Mouse (Mus musculus) left cerebral cortex, adult 8-10 months (tissue): ENCODE measurements at regions not wholly inside any gene's neighbourhood (a gene's known extent, or its start where the extent isn't known, plus 50 kb on each side); places are given as distances from the start of the nearest gene placed in this dataset.
"Not testable (repeated sequence)": the region's sequence is repeated elsewhere in the genome, so short reads cannot be mapped to it uniquely, and the experiment has no call there.

Experiments used
- DNase-seq, 2 experiments: peaks; one replicate each; pipeline ENCODE4 v3.0.0; 2022; ENCODE audit warnings: low spot score in 2 of 2

DNA sequence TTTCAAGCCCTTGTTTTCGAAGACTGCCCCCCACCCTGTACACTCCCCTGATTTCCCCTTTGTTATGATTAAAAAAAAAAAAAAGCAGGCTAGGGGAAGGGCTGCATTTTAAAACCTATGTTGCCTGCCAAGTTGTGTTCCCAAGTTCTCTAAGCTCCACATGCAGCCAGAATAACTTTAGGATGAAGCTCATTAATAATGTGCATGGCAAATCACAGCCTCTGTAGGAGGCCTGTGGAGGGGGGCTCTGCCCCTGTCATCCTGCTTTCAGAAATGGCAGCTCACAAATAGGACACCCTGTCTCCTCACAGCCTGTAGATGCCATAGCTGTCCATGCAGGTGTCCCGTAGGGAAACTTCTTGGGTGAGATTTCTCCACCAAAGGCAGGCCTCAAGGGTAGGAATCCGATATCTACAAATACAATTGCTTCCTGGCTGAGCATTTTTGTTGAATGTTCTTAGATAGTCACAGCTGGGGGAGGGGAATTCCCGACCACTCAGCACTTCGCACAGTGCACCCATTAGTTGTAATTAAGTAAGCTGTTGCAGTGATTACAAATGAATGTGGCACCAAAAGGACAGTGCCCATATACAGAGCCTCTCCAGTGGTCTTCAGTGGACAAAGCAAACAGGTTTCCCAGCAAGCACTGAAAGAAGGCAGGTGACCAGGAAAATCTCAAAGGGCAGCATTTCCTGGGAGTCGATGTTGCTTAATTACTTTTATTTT lies 389.1 kb upstream of the Klhl29 start:
- DNase-seq: no peak

DNA sequence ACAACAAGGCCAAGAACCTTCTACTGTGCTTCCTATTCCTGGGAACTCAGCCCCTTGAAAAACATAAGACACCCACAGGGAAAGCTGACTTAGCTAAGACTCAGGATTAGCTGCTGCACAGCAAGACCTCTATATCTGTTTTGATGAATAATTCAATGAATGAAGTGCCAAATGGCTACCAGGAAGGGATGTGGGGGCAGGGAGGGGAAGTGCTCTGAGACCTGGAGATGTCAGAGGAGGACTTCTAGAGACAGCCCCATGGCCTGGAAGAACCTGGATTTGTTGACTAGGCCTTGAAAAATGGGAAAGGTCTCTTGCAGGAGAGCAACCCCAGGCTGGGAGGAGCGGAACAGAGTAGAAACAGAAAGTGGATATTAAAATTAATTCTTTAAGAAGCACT lies 388.5 kb upstream of the Klhl29 start:
- DNase-seq: no peak

DNA sequence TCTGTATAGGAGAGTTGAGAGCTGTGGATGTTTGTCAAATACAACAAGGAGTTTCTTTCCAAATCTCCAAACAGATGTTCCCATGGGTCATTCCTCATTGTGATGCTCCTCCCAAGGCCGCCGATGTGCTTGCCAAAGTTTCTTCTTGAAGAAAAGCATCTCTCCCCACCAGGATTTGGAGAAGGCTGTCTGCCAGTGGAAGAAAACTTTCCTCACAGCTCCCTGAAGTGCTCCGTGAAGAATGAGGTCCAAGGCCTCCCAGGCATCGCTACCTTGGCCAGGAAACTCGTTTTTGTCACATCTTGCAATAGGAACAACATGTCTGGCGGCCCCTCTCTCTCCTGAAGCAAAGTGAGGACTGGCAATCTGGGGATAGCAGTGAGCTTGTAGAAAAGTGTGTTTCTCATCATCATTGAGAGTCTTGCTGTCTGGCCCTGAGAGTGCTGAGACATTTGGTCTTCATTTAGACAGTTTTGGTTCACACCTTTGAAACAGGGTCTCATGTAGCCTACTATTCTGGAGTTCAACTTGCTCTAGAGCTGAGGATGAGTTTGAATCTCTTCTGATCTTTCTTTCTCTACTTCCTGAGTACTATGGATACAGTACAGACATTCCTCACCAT lies 386.9 kb upstream of the Klhl29 start:
- DNase-seq: no peak

DNA sequence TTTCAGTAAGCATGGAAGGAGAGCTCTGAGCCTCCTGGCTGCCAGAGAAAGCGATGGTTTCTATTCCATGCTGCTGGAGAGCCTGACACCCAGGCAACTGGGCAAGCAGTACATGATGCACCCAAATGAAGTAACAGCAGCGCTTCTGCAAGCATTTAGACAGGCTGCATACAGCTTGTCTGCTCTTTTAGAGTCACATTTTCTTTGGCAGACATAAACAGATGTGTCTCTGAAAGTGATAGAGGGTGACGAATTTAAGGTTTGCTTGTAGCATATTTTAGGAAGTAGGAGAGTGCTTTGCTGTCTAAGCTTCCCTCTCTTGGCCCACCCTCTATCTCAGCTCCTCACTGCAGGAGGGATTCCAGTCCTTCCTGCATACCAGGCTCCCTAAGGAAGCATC lies 384.0 kb upstream of the Klhl29 start:
- peak in 1 of 2 experiments; percentile 34 for DNase-seq

DNA sequence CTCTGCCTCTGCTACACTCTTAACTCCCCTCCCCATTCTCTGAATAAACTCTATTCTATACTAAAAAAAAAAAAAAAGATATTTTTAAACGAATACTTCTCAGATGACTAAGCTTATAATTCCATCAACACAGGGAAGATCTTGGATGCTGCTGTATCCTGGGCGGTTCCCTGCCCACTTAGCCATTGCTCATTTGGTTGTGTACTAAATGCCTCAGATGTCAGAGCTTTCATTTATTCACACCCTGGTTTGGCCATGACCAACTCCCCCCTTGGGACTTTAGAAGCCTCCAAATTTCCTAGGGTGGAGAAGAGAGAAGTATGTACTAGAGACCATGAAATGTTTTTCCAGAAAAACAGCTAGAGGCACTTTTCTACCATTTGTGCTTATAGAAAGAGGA lies 382.3 kb upstream of the Klhl29 start:
- DNase-seq: peak in 1 of 2 experiments; percentile 20

DNA sequence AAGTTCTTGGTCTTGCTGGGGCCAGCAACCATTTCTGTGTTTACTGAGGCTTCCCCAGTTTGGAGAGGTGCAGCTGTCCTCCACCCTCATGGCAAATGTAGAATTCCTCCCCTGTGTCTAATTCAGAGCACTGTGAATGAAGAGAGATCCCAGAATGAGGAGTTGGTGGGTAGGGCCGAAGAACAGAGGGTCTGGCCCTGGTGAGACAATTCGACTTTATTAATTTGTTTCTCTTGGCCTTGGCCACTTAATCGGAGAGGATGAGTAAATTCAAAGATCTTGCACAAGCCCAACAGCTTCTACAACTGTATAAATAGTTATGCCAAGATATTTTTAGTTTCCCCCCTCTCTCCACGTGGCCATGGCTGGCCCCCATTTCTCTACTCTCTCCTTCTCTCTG lies 381.9 kb upstream of the Klhl29 start:
- DNase-seq: no peak

DNA sequence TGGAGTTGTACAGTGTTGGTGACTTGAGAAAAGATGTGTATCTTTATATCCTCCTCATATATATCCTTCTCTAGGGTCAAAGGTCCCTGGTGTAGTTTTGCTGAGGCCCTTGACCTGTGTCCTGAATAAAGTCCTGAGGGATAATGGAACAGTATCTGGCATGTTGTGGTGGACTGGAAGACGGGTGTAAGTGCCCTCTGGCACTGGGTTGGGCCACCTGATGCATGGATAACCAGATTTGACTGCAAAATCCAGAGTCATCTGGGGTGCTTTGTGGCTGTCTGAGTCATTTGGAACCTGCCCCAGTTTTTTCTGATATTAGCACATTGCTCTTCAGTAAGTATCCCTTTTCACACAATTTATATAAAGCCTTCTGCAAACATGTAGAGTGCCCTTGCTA lies 378.3 kb upstream of the Klhl29 start:
- no peak for DNase-seq

DNA sequence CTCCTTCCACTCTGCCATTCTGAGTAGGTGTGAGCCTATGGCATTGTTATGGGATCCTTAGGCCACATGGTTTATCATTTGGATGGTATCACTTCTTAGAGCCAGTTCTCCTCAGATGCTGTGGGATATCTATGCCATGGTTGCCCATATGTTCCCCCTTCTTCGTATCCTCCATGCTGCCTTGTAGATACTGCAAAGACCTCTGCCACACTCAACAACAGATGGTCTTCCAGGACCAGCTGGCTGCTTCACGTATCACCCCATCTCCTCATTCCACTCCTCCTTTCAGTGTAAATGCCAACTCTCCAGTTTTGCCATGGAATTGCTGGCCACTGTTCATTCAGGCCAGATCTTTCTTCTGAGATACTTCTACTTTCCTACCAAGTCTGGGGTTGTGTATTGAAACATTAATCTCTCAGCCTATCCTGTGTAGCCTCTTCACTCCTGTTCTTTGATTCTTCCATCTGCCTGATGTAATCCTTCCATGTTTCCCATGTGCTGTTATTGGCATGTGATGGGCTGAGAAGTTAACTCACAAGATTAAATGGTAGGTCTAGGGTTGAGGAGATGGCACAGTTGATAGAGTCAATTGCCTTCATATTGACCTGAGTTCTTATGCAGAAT lies 368.7 kb upstream of the Klhl29 start:
- DNase-seq: no peak

DNA sequence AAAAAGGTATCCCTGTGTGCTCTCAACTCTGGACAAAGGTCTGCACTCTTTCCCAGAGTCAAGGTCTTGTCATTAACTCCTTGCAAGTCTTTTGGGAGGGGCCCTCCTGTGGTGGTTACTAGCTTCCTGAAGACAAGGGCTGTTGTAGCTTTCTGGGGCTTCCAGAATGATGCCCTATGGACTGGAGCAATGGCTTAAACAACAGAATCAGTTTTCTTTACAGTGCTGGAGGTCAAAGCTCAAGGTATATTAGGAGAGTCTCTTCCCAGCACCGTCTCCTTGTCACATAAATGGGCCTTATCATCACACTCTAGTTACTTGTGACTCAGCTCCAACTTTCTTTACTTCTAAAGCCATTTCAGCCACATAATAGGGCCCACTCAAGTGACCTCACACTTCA lies 360.6 kb upstream of the Klhl29 start:
- no peak for DNase-seq

DNA sequence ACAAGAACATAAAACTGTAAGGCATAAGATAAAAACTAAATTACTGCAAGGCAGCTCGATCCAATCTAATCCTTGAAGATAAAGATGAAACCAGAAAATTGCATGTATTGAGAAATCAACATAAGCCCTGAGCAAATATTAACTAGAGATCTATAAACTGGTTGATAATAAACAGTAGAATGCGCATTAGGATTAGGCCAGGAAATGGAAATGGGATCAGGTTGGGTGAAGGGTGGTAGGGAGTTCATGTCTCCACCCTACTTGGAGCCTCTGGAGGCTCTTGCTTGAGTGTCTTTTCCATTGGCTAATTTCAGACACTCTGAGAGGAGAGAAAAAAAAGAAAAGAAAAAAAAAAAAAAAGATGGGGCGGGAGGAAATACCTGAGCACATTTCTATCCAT lies 359.4 kb upstream of the Klhl29 start:
- DNase-seq: no peak

DNA sequence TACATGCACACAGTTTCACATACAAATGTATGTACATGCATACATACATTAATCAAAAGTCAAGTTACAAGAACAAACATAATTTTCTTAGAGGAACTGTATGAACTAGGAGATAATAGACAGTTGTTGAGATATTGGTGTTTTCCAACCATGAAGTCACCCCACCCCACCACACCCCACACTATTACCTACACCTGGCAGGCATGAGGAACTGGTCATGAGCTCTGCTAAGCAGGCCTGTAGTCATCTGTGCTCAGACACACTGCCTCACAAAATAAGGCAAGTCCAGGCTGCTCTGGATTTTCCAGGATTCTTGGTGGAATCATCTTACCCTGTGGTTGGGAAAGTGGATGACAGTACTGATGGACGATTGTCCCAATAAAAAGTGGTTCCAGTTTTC lies 347.6 kb upstream of the Klhl29 start:
- DNase-seq: no peak

DNA sequence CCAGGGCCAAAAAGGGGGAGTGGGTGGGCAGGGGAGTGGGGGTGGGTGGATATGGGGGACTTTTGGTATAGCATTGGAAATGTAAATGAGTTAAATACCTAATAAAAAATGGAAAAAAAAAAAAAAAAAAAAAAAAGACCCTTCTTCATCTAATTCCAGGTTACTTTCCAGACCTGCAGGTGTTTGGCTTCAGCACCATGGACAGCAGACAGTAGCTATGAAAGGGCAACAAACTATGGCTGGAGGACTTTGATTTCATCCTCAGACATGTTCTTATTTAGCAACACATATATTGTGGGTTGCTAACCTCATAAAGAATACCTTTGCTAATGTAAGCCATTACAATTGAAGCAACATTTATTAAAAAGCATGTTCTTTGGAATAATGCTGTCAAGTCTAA lies 342.0 kb upstream of the Klhl29 start:
- not testable (repeated sequence) for DNase-seq

DNA sequence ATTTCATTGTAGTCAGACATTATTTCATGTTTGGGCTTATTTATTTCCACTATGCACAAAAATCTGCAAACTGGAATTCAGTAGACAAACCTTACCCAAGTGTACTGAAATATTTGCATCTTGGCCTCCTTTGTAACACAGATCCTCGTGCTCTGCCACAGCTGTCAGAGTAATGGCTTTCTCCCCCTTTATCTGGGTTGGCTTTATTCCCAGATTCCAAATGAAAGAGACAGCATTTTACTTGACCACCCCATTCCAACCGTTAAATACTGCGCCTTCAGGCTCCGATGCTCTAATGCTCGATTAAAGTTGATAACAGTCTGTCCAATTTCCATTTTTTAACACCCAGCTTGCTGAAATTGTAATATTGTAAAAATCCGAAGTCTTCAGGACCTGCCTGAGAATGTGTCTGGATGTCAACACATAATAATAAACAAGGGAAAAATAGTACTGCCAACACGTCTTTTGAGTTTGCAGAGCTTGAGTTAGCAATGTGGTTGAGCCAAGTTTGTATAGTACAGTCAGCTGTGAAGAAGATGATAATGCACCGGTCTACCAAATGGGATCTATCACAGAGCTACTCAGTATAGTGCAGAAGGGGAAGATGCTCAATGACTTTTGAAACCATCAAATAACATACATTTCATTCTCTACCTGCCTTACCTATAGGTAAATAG lies 323.4 kb upstream of the Klhl29 start:
- DNase-seq: no peak

DNA sequence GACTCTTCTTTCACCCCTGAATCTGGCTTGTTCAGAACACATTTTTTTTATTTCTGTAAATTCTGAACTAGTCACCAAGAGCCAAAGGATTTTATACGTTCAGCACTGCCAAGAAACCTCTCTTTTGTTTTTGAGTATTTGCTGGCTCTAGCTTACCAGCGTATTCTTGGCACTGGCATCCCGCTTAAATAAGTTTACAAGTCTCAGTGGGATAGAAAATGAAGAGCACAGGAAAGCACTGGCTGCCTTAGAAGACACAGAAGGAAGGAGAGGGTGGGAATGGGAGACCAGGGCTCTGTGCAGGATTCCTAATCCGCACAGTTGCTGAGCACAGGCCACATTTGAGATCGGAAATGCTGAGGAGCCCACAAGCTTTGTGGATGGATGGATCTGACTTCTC lies 306.7 kb upstream of the Klhl29 start:
- DNase-seq: no peak

DNA sequence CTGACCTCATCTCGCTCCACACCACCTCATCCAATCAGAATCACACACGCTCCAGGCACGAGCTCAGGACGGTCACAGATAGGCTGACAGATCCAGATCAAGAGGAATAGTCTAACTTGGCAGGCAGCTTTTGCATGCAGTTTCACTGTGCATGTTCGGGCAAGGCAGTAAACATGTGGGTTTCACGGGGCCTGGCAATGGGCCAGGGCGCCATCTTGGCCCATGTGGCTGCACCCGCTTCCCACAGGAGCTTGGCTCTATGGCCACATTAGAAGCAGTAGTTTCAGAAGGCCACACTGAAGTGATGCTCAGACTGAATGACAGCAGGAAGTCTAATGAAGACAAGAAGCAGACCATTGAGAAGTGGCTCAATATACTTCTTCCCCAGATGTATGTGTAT lies 302.6 kb upstream of the Klhl29 start:
- not testable (repeated sequence) for DNase-seq

DNA sequence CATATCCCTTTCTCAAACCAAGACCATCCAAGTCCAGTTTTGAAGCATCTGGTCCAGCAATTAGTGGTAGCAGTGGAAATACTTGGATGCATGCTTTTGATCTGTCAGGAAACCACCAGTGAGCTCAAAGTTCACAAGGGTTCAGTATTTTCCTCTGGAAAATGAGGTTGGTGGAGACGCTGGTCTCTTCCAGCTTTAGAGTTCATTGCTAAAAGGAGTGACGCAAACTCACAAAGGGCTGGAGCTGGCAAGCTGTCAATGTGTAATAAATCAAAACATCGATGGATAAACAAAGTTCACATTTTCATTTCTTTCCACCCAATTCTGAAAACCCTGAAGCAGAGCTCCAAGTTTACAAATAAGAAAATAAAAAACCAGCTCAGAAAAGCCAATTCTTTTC lies 293.0 kb upstream of the Klhl29 start:
- no peak for DNase-seq

DNA sequence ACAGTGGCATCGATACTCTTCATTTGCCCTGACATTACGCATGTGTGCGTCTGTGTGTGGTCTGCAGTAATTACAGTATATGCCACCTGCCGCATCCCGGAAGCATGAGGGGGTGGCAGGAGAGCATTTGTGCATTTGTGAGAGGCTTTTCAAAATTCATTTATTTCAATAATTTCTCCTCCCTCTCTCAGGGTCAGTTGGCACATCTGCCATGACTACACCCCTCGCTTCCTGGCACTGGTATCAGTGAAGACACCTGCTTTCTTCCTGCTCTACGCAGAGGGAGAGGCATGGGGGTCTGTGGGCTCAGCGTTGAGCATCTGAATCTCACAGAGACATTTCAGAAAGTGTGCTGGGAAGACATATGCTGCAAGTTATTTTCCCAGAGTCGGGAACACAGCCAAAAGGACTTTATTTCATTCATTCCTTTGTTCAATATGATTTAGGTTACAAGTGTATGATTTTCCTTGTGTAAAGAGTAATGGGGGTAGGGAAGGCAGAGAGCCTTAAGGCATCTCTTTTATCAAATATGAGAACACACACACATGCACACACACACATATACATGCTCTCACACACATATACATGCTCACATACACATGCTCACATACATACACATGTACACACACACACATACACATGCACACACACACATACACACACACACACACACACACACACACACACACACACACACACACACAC lies 262.2 kb upstream of the Klhl29 start:
- no peak for DNase-seq

DNA sequence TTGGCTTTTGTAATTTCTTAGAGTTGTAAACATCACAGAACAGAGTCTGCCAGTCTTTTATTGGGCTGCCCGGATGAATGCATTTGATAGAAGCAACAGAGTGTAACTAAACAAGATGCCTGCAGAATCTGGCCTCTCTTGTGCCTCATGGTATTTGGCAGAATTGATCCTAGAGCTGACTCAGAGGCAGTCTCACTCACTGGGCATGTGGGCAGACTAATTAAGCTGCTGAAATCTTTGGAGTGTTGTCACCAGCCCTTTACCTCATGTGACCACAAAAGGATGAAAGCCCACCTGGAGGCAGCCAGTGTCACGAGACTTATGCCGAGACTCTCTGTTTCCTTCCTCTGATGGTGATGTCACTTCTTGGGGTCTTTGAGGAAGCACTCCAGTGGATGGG lies 258.5 kb upstream of the Klhl29 start:
- DNase-seq: no peak

DNA sequence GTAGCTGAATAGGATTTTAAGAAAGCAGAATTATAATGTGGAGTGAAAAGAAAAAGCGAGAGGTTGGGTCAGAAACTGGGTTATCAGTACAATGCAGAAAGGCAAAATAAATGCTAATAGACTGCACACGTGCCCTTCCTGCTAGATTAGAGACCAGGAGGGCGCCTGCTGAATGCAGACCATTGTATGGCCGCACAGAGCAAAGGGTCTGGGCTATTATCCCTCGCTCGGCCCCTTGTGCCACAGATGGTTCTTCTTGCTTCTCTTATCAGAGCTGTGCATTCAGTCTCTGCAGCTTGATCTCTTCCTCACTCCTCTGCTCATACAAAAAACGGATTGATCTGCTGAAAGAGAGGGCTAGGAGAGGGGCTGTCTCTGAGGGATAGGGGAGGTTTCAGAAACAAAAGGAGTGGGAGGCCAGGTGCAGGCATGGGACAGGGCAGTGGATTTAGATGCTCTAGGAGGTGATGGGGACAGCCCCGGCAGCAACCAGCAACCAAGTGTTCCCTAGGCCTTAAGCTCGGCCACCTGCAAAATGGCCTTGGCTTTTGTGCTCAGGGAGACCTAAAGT lies 225.7 kb upstream of the Klhl29 start:
- no peak for DNase-seq

DNA sequence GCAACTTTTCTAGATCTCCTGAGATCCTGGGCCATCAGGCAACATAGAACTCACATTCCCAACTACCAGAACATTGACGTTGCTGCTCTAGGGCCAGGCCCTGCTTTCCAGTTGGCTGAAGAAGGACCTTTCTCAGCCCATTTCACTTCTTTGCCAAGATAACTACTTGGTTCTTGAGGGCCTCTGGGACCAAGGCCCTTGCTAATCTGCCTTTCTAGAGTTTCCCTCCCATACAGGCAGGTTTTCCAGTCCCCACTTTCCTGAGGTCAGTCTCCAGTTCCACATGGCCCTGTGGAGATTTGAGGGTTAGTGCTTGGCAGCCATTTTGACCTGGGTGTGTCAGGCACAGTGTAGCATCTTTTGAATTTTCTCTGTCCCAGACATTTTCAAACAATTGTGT lies 223.9 kb upstream of the Klhl29 start:
- DNase-seq: no peak

DNA sequence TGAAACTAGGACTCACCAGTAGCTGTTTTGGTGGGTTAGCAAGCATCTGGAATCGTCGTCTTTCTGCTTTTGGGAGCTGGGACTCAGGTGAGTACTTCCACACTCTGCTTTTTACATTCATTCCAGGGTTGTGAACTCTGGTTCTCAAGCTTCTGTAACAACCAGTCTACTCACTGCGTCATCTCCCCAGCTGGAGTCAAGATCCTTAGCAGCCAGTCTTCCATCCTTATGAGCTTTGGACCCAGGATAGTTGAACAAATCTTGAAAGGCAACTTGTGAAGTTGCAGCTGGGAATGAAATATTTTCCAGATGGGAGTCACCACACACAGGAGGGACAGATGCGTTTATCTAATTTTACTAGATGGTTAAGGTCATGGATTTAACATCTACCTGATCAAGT lies 223.5 kb upstream of the Klhl29 start:
- no peak for DNase-seq
